Mouse (Mus musculus): ENCODE results near the gene Gapvd1. TPM values are rescaled to one million over a fixed set of nuclear protein-coding genes. Genes with fewer than 3 reads are reported as not detected.
"Not testable (repeated sequence)": the region's sequence is repeated elsewhere in the genome, so short reads cannot be mapped to it uniquely, and the experiment has no call there.

The Gapvd1 gene
- polyA plus RNA-seq, 1 experiment: 26.6 TPM

- DNase-seq (ENCODE audit: low spot score): peak; percentile 98
Measured at GRCm38 (mm10) chr2:34771368-34772226, 16.6 kb upstream of the Gapvd1 start, which contains the start of gene Hspa5. Gene Hspa5 (plus strand): TSS chr2:34771970.

GRCm38 (mm10) chr2:34770951-34771350 is 15.9 kb upstream of the Gapvd1 start:
- DNase-seq (ENCODE audit: low spot score): no peak

- no peak for DNase-seq (ENCODE audit: low spot score)
Measured at GRCm38 (mm10) chr2:34770049-34770448, 15.0 kb upstream of the Gapvd1 start.

DNA sequence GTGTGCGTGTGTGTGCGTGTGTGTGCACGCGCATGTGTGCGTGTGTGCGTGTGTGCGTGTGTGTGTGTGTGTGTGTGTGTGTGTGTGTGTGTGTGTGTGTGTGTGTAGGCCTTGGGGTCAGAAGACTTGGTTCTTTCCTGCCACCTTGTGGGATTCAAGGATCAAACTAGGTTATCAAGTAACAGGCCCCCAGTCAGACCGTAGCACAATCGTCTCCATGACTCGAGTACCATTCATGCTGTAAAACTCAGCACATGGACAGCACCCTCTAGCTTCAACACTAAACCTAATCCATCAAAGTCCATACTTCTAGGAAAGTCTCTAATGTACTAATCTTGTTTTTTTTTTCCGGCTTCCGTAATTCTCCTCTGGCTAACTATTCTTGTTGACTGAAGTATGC is 9.8 kb upstream of the Gapvd1 start:
- DNase-seq (ENCODE audit: low spot score): no peak

- no peak for DNase-seq (ENCODE audit: low spot score)
Measured at GRCm38 (mm10) chr2:34762872-34763271, 7.8 kb upstream of the Gapvd1 start.

- DNase-seq (ENCODE audit: low spot score): no peak
Measured at GRCm38 (mm10) chr2:34762174-34762573, 7.1 kb upstream of the Gapvd1 start.

DNA sequence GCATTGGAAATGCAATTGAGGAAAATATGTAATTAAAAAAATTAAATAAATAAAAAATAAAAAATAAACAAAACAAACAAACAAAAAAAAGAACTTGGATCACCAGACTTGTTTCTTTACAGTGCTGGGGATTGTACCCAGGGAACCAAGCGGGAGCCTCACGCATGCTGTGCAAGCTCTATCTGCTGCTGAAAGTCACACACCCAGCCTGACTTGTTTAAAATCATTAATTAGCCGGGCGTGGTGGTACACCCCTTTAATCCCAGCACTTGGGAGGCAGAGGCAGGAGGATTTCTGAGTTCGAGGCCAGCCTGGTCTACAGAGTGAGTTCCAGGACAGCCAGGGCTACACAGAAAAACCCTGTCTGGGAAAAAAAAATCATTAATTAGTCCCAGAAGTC is 6.2 kb upstream of the Gapvd1 start:
- DNase-seq (ENCODE audit: low spot score): not testable (repeated sequence)

DNA sequence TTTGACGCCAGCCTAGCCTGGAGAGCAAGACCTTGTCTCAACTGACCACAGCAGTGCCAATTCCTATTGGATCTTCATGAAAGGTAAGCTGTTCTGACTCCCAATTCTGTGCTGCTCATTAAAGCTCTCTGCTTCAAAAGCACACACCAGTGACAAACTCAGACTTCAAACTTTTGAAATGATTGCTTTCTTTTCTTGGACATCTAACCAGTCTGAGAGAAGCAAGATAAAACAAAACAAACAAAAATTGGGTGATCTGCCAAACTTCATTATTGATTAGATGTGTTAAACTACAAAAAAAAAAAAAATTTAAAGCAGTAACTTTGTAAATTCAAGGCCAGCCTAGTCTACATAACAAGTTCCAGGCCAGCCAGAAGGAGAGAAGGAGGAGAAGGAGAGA is 2.3 kb upstream of the Gapvd1 start:
- no peak for DNase-seq (ENCODE audit: low spot score)

GRCm38 (mm10) chr2:34753811-34754550 is 1.1 kb downstream of the Gapvd1 start:
- DNase-seq (ENCODE audit: low spot score): peak; percentile 83

GRCm38 (mm10) chr2:34750245-34750644 is 4.8 kb downstream of the Gapvd1 start:
- no peak for DNase-seq (ENCODE audit: low spot score)

DNA sequence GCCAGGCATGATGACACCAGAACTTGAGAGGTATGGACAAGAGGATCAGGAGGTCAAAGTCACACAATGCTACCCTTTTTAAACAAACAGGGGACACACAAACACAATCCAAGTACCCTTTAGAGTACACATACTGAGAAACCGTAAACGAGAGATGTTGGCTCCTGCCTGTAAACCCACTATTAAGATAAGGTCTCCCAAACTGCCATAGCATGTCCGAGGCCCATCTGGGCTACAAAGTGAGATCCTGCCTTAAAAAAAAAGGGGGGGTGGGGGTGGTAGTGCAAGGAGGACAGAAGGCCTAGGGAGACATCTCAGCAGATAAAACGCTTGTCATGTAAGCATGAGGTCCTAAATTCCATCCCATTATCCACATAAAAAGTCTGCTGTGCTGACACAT is 6.6 kb downstream of the Gapvd1 start:
- DNase-seq (ENCODE audit: low spot score): no peak

GRCm38 (mm10) chr2:34745673-34746072 is 9.4 kb downstream of the Gapvd1 start:
- DNase-seq (ENCODE audit: low spot score): no peak

DNA sequence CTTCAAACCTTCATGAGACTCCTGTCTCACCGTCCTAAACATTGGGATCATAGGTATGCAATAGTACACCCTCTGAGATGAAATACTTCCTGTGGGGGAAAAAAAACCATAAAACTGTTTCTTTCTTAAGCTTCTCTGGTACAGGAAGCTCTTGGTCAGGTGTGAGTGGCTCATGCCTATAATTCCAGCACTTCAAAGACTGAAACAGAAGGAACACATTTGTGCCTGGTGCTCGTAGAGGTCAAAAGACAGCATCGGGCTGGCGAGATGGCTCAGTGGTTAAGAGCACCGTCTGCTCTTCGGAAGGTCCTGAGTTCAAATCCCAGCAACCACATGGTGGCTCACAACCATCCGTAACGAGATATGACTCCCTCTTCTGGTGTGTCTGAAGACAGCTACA is 10.6 kb downstream of the Gapvd1 start:
- no peak for DNase-seq (ENCODE audit: low spot score)

GRCm38 (mm10) chr2:34742675-34743074 is 12.4 kb downstream of the Gapvd1 start:
- DNase-seq (ENCODE audit: low spot score): no peak

DNA sequence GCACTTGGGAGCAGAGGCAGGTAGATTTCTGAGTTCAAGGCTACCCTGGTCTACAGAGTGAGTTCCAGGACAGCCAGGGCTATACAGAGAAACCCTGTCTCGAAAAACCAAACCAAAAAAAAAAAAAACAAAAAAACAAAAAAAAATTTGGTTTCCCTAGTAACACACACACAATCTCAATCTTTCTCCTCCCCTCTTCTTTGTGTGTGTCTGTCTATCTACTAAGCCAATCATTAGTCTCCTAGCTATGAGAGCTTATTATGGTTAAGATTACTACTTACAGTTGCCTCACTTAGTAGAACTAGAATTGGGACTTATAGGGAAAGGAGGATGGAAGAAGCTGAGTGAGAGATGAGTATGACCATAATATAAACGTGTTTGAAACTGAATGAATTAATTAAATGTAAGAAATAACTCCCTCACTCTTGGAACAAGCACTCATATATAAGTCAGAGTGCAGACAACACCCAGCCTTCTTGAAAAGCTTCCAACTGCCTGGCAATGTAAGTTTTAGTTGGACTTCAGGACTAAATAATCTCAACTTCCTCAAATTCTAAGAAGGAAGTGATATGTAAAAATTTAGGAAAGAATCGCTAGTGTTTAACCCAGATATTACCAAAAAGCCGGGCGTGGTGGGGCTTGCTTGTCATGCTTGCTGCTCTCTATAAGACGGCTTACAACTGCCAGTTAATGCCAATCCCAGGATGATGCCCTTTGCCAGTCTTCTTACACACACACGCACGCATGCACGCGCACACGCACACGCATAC is 13.5 kb downstream of the Gapvd1 start:
- DNase-seq (ENCODE audit: low spot score): no peak

- DNase-seq (ENCODE audit: low spot score): no peak
Measured at GRCm38 (mm10) chr2:34739684-34740391, 15.2 kb downstream of the Gapvd1 start.

GRCm38 (mm10) chr2:34737911-34738310 is 17.1 kb downstream of the Gapvd1 start:
- DNase-seq (ENCODE audit: low spot score): no peak

DNA sequence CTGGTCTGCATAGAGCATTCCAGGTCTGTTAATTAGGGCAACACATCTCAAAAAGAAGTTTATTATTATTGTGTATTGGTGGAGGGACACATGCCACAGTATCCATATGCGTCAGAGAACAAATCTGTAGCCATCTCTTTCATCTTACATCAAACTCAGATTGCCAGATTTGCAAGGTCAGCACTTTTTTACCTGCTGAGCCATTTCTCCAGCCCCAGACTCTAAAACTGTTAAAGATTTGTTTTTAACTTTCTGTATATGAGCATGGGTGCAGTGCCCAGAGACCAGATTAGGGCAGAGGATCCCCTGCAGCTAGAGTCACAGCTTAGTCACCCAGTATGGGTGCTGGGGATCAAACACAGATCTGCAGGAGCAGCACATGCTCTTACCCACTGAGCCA is 18.4 kb downstream of the Gapvd1 start:
- no peak for DNase-seq (ENCODE audit: low spot score)

DNA sequence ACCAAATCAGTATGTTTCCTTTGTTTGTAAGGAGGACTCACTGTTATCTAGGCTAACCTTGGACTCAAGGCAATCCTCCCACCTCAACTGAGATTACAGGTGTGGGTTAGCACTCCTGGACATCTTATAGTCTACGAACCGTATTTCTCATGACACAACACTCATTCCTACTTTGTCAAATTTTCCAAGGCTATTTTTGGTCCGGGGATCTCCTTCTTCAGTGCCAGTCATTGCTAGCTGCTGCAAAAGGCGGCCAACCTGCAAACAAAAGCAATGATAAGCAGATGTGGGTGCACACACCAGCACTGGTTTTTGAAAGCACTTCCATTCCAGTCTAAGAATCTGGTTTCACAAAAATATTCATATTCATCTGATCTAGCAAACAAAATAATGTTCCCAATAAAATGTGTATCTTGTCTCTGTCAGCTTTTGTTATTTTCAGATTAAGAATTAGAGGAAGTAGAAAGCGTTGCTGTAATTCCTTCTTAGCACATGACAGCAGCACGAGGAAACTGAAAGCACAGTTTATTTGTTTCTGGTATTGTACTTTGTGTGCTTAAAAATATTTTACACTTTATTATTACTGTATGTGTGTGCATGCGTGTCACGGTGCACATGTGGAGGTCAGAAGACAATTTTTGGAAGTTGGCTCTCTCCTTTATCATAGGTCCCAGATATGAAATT is 27.8 kb downstream of the Gapvd1 start:
- DNase-seq (ENCODE audit: low spot score): no peak

DNA sequence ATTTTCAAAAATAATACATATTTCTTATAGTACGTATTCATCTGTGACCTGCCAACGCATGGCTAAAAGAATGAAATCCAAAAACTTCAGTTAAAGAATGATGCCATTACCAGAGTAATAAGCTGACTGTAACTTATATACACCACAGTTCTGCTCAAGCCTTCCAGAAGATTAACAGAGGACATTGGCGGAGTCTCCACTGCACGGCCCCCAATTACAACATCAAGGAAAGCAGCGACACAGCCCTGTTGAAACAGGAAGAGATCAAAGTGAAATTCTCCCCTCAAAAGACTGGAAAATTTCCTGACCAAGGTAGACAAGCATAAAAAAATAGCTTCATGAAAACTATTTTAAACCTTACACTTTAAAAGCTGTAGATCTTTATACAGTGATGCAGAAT is 29.8 kb downstream of the Gapvd1 start:
- DNase-seq (ENCODE audit: low spot score): no peak

DNA sequence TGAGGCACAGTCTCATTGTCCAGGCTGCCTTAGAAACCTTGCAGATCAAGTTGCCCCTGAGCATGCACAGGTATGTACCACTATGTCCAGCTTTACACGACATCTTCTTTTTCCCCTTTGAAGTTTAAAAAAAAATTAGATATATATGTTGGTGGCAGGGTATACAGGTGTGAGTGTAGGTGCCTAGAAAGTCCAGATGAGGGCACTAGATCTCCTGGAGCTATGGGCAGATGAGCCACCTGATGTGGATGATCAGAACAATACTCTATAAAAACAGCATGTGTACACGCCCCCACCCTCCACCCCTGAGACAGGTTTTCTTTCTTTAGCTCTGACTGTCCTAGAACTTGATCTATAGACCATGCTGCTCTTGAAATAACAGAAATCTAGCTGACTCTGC is 36.8 kb downstream of the Gapvd1 start:
- DNase-seq (ENCODE audit: low spot score): no peak

Measured in urinary bladder, adult 2 months (tissue).